Mouse (Mus musculus) thymus, postnatal 36 days (tissue): ENCODE results near the gene Spib.

ENCODE experiments used
- DNase-seq, 2 experiments: peaks; one replicate each; pipeline ENCODE4 v3.0.0; 2022; ENCODE audit warnings: mixed read lengths in 2 of 2

The Spib gene

GRCm38 (mm10) chr7:44524502-44524901, 7.4 kb downstream of the Spib start, which contains the start of gene Mybpc2:
Gene Mybpc2, minus strand, starts transcription at chr7:44524656.
- DNase-seq: no peak

GRCm38 (mm10) chr7:44523056-44523455, 8.8 kb downstream of the Spib start:
- no peak for DNase-seq

- peak; percentile 77 to 79 for DNase-seq
Measured at GRCm38 (mm10) chr7:44521710-44522109, 10.2 kb downstream of the Spib start.

GRCm38 (mm10) chr7:44520990-44521389, 10.9 kb downstream of the Spib start:
- DNase-seq: no peak

GRCm38 (mm10) chr7:44519240-44519913, 12.5 kb downstream of the Spib start:
- no peak for DNase-seq

DNA sequence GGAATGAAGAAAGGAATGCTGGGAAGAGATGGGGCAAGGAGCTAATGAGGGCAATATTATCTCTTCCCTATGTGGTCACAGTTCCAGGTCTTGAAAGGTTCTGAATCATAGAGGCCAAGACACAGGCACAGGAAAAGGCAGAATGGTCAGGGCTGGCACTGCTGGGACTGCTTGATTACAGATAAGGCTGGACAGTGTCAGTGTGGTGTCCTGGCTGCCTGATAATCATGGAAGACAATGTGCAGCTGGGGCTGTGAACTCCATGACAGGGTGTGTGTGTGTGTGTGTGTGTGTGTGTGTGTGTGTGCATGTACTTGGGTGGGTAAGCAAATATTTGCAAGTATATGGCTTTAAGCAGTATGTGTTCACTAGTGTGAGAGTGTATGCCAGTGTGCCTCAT, 24.4 kb downstream of the Spib start:
- DNase-seq: no peak

GRCm38 (mm10) chr7:44501563-44502115, 30.2 kb downstream of the Spib start:
- peak; percentile 65 to 69 for DNase-seq

GRCm38 (mm10) chr7:44500046-44500445, 31.8 kb downstream of the Spib start:
- DNase-seq: no peak

- DNase-seq: no peak
Measured at GRCm38 (mm10) chr7:44498922-44499321, 32.9 kb downstream of the Spib start.

GRCm38 (mm10) chr7:44497361-44498055, 34.4 kb downstream of the Spib start:
- no peak for DNase-seq

DNA sequence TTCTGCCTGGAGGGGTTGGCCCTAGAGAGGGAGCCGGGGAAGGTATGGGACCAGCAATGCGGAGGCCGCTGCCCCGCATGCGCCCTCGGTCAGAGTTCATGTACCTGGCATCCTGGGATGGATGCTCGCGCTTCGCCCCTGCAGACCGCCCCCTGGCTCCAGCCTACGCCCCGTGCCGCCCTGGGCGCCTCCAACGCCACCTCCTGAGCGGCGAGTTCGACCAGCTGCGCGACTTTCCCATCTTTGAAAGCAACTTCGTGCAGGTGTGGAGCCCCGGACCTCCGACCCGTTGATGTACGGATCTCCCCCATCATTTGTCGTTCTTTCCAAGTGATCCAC, 35.1 kb downstream of the Spib start:
- DNase-seq: no peak

DNA sequence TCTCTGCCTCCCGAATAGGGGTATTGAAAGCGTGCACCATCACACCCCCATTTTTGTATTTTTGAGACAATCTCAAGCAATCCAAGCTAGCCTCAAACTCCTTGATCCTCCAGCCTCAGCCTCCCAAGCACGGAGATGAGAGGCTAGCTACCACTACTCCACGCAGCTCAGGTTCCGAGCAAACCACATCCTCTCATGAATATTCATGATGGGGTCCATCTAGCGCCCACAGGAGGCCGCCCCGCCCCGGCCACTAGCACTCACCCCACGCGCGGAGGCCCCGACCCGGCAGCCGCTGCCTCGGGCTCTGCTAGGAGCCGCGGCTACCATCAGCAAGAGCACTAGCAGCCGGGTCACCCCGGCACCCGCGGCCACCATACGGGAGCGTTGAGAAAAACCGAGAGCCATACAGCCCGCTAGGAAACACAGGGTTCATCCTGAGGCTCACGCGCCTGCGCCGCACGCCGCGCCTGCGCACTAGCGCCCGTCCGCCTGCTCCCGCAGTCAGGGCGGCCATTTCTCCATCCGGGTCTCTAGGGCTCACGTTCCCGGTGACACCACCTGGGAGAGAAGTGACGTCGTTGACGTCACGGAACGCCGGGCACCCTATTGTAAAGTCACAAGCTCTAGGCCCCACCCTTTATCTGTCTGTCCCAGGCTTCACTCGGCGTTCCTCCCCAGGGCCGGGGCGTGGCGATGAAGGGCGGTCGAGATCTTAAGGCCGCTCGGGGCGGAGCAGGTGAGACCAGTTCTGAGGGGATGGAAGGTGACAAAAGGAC, 35.7 kb downstream of the Spib start, which contains the start of the genes Emc10 and Fam71e1:
Gene Emc10, minus strand, starts transcription at position 538 of the 779 bp plus-strand sequence.
Gene Fam71e1, plus strand, starts transcription at position 590 of the 779 bp plus-strand sequence.
- DNase-seq: peak; percentile 97 to 99

DNA sequence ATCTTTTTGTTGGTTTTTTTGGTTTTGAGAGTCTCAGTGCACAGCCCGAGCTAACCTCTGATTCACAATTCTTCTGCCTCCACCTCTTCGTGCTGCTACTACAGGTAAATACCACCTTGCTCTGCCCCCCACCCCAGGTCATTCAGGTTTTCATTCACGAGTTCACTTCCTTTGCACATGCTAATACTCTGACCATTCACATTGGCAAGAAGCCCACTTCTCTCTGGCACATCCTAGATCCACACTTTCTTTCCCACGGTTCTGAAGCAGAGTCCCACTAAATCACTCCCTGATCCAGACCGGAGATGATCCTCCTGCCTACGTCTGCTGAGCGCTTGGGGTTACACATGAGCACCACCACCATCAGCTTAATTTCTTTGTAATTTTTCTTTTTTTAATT, 36.8 kb downstream of the Spib start:
- no peak for DNase-seq

GRCm38 (mm10) chr7:44494681-44495080, 37.2 kb downstream of the Spib start:
- DNase-seq: no peak

GRCm38 (mm10) chr7:44492166-44492826, 39.6 kb downstream of the Spib start:
- no peak for DNase-seq

GRCm38 (mm10) chr7:44491391-44491790, 40.5 kb downstream of the Spib start:
- no peak for DNase-seq

GRCm38 (mm10) chr7:44490281-44490680, 41.6 kb downstream of the Spib start:
- no peak for DNase-seq

GRCm38 (mm10) chr7:44488545-44488944, 43.3 kb downstream of the Spib start:
- no peak for DNase-seq

- no peak for DNase-seq
Measured at GRCm38 (mm10) chr7:44487936-44488335, 43.9 kb downstream of the Spib start.

DNA sequence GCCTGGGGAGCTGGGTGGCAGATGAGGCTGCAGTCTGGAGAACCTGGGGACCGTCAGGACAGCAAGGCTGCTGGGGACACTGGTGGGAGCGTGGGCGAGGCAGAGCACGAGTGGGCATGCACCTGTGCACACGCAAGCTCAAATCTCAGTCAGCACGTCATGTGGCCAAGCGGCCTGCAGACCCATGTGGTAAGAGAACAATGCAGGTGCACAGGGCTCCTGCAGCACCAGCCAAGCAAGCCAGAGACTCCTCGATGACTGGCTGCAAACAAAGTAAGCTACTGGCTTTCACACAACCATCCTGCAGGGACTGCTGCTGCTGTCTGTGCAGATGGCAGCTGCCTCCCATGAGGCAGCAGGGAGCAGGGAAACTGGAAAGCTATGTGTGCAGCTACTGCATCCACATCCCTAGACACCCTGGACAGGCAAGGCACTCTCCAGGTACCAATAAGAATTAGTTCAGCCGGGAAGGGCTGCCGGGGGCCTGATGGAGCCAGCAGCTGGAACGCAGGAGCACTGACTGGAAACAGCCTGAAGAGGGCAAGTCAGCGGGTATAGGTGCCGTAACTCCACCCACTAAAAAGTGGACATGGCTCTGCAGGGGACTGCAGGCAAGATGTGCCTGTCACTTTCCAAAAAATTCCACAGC, 44.8 kb downstream of the Spib start:
- peak in 1 of 2 experiments; percentile 10 for DNase-seq

DNA sequence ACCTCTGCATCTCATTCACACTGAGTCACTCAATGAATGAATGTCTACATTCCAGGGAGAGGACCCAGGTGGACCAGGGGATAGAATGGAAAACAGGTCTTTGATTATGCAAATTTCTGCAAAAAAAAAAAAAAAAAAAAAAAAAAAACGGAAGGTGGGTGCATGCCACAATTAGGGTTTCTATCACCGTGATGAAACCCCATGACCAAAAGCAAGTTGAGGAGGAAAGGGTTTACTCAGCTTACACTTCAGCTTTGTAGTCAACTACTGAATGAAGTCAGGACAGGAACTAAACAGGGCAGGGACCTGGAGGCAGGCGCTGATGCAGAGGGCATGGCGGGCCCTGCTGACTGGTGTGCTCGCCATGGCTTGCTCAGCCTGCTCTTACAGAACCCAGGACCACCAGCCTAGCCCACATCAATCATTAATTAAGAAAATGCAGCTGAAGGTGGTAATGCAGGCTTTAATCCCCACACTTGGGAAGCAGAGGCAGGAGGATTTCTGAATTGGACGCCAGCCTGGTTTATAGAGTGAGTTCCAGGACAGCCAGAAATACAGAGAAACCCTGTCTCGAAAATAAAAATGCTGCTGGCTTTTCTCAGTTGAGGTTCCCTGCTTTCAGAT, 46.2 kb downstream of the Spib start:
- no peak for DNase-seq
